Mouse (Mus musculus): ENCODE measurements around the gene Atp6v0e2.
A peak's percentile ranks its signal among the peaks of the same experiment; 100 is the strongest.
"Not testable (repeated sequence)": the region's sequence is repeated elsewhere in the genome, so short reads cannot be mapped to it uniquely, and the experiment has no call there.

Atp6v0e2 gene

GRCm38 (mm10) chr6:48537105-48537954 is at the start of gene Atp6v0e2:
Gene Atp6v0e2, plus strand, starts transcription at chr6:48537615.
- peak; percentile 93 for DNase-seq

GRCm38 (mm10) chr6:48487747-48488725 is 49.4 kb upstream of the Atp6v0e2 start:
- no peak for DNase-seq

GRCm38 (mm10) chr6:48489741-48490140 is 47.7 kb upstream of the Atp6v0e2 start:
- no peak for DNase-seq

- DNase-seq, result no peak
Observed at GRCm38 (mm10) chr6:48491361-48491760, 46.1 kb upstream of the Atp6v0e2 start.

- DNase-seq, result no peak
Observed at GRCm38 (mm10) chr6:48493136-48493730, 44.2 kb upstream of the Atp6v0e2 start.

- DNase-seq, result no peak
Observed at GRCm38 (mm10) chr6:48497521-48497920, 39.9 kb upstream of the Atp6v0e2 start.

GRCm38 (mm10) chr6:48503847-48504240 is 33.6 kb upstream of the Atp6v0e2 start:
- no peak for DNase-seq

- DNase-seq, result peak; percentile 88
Observed at GRCm38 (mm10) chr6:48504241-48504854, 33.1 kb upstream of the Atp6v0e2 start.

- DNase-seq, result no peak
Observed at GRCm38 (mm10) chr6:48508087-48508486, 29.3 kb upstream of the Atp6v0e2 start.

- DNase-seq, result no peak
Observed at GRCm38 (mm10) chr6:48510426-48510825, 27.0 kb upstream of the Atp6v0e2 start.

- DNase-seq, result no peak
Observed at GRCm38 (mm10) chr6:48511861-48512260, 25.6 kb upstream of the Atp6v0e2 start.

GRCm38 (mm10) chr6:48524882-48525281 is 12.5 kb upstream of the Atp6v0e2 start:
- DNase-seq, result not testable (repeated sequence)

- no peak for DNase-seq
Observed at GRCm38 (mm10) chr6:48527901-48528300, 9.5 kb upstream of the Atp6v0e2 start.

GRCm38 (mm10) chr6:48529261-48529660 is 8.2 kb upstream of the Atp6v0e2 start:
- DNase-seq, result no peak

- no peak for DNase-seq
Observed at GRCm38 (mm10) chr6:48529871-48530440, 7.5 kb upstream of the Atp6v0e2 start.

GRCm38 (mm10) chr6:48530862-48531261 is 6.6 kb upstream of the Atp6v0e2 start:
- no peak for DNase-seq

GRCm38 (mm10) chr6:48533475-48533874 is 3.9 kb upstream of the Atp6v0e2 start:
- DNase-seq, result no peak

GRCm38 (mm10) chr6:48534913-48535312 is 2.5 kb upstream of the Atp6v0e2 start:
- no peak for DNase-seq

GRCm38 (mm10) chr6:48536091-48536490 is 1.3 kb upstream of the Atp6v0e2 start:
- DNase-seq, result no peak

GRCm38 (mm10) chr6:48538841-48539737 is 1.7 kb downstream of the Atp6v0e2 start:
- peak; percentile 89 for DNase-seq

GRCm38 (mm10) chr6:48539860-48540259 is 2.4 kb downstream of the Atp6v0e2 start:
- no peak for DNase-seq

Data from layer of hippocampus, adult 9-11 months (tissue).